Mouse (Mus musculus): ENCODE measurements around the gene Nkiras1.

DNA sequence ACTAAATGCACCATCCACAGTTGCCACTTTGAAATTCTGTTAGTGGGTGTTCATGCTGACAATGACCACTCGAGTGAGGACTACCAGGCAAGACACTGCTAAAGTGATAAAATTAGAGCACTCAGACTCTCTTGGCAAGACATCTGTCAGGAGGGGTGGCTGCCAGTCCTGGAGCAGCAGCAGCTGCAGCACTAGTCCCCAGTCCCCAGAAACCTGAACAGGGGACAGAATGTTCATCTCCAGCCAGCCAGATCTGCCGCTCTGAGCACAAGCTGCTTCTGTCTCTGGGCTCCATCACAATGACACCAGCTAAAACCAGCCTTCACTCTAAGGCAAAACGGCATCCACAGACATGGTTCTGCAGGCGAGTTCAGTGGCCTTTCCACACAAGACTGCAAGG, 32.3 kb downstream of the Nkiras1 start:
- TF ChIP-seq CTCF (IDR thresholded peaks at IDR 0.05; ENCODE audit: extremely low read depth, insufficient read depth, insufficient read length, insufficient replicate concordance) (no peak), POLR2A (IDR thresholded peaks at IDR 0.05; ENCODE audit: low read depth, low read length) (no peak)

All from spleen, adult 2 months (tissue).